Mouse (Mus musculus) kidney, adult 11 months (tissue): ENCODE results near the gene Rp9.
A peak's percentile ranks its signal among the peaks of the same experiment; 100 is the strongest.
"Not testable (repeated sequence)": the region's sequence is repeated elsewhere in the genome, so short reads cannot be mapped to it uniquely, and the experiment has no call there.

Experiments
- DNase-seq: peaks from one replicate; pipeline ENCODE4 v3.0.0; 2022

The Rp9 gene

DNA sequence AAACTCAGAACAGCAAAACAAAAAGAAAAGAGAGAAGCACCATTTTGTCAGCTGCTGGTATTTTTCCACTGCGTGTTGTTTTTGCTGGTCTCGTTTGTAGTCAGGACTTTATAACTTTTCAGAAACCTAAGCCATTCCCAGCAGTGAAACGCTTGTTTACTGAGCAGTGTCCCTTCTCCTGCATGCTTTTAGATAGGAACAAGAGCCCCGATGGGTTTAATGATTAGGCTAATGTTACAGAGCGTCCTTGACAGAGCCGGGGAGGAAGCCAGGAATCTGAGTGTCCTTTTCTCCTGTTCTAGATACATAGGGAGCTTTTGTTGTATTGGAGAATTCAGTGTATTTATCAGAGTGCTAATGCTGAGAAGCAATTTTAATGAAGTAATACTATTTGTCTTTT, 52.0 kb downstream of the Rp9 start:
- no peak for DNase-seq

- no peak for DNase-seq
These were observed 53.4 kb downstream of the Rp9 start for GRCm38 (mm10) chr9:22416187-22416586.

- DNase-seq, result peak; percentile 96
These were observed 58.3 kb downstream of the Rp9 start, which contains the start of gene 9530077C05Rik for GRCm38 (mm10) chr9:22411002-22411857. Gene 9530077C05Rik, plus strand, starts transcription at chr9:22411513.

- no peak for DNase-seq
These were observed 60.0 kb downstream of the Rp9 start for GRCm38 (mm10) chr9:22409501-22409900.

DNA sequence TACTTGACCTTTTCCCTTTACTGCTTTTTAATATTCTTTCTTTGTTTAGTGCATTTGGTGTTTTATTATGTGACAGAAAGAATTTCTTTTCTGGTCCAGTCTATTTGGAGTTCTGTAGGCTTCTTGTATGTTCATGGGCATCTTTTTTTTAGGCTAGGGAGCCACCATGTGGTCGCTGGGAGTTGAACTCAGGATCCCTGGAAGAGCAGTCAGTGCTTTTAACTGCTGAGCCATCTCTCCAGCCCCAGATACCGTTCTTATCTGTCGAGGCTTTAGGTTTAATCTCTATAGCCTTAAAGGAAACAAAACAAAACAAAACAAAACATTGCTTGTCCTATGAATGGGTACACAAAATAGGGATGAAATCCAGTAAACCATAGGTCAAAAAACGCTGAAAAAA, 61.2 kb downstream of the Rp9 start:
- DNase-seq, result not testable (repeated sequence)

DNA sequence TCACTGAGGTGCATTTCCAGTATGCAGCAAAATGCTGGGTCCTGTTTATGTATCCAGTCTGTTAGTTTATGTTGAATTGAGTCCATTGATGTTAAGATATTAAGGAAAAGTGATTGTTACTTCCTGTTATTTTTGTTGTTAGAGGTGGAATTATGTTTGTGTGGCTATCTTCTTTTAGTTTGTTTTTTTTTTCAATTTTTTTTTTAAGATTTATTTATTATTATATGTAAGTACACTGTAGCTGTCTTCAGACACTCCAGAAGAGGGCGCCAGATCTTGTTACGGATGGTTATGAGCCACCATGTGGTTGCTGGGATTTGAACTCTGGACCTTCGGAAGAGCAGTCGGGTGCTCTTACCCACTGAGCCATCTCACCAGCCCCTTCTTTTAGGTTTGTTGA, 61.9 kb downstream of the Rp9 start:
- not testable (repeated sequence) for DNase-seq

DNA sequence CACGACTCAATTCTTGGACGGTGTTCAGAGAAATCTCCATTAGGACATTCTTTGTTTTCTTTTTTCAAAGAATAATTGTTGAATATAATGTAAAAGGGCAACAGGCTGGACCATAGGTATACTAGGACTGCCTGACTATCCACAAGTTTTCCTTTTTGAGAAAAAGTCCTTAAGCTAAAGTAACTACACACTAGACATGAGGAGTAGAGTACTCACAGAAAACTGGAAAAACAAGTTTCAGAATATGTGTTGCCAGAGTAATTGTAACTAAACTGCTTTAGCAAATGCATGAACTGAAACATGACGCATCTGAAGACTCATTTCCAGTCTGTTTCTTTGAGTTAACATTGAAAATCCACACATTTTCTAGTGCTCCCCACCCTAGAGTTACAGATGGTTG, 64.1 kb downstream of the Rp9 start:
- DNase-seq, result no peak

GRCm38 (mm10) chr9:22403501-22403900, 66.0 kb downstream of the Rp9 start:
- not testable (repeated sequence) for DNase-seq

DNA sequence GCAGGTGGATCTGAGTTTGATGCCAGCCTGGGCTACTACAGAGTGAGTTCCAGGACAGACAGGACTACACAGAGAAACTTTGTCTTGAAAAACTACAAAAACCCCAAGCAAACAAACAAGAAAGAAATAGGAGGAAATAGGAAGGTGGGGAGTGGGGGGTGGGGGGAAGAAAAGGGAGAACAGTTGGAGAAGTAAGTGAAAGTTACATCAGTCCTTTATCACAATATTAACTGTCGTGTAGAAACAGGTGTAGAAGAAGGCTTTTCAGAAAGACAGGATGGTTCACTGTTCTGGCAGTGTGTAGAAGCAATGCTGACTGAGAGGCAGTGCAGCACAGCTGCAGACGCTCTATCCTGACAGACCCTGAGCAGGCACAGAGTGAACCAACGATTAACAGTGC, 66.6 kb downstream of the Rp9 start:
- no peak for DNase-seq

DNA sequence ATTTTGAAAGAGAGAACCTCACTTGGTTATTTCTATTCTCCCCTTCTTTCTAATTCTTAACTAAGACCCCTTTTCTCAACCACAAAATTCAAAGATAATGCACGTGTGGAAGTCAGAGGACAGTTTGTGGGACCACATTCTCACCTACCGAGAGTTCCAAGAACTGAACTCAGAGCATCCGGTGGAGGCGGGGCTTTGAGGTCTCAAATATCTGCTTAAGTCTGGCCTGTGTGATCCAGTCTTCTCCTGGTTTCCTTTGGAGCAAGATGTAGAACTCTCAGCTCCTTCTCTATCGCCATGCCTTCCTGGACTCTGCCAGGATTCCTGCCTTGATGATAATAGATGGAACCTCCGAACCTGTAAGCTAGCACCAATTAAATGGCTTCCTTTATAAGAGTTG, 67.5 kb downstream of the Rp9 start:
- DNase-seq, result no peak

DNA sequence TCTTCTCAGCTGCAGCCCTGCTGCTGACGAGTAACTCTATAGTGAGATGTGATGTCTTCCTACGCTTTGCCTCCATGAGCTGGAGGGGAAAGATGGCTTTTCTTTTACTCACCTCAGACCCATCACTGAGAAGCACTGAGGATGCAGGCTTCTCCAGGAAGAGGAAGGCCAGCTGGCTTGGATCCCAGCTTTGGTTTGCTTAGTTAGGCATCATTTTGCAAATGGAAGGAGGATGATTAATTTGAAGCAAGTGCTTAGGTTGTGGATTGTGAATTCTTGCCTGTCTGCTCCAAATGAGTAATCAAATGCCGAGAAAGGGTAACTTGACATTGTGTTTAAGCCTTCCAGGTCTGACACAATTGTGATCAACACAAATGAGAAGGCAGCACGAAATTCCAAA, 70.5 kb downstream of the Rp9 start:
- DNase-seq, result no peak

GRCm38 (mm10) chr9:22394725-22395124, 74.8 kb downstream of the Rp9 start:
- DNase-seq, result no peak

GRCm38 (mm10) chr9:22390390-22390789, 79.2 kb downstream of the Rp9 start:
- no peak for DNase-seq

DNA sequence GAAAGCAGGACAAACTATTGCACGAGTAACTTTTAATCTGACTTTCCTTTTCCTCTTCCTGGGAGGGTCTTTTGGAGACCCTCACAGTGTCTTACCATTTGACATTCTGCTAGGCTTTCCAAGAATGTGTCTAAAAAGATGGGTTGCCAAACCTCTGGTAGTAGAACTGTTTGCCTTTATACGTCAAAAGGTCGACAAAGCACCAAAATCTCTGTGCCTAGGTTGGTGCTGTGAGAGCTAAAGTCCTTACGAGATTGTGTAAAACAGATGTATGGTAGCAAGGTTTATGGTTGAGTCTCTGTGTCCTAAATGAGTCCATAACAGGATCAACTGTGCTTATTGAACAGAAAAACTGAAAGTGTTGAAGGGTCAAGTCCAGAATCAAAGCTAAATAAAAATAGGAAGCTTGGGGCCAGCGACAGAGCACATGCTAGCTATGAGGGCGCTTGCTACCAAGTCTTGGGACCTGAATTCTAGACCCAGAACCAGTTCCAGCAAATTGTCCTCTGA, 79.8 kb downstream of the Rp9 start:
- DNase-seq, result no peak

- DNase-seq, result peak; percentile 82
These were observed 80.5 kb downstream of the Rp9 start, which contains the start of gene Anln for GRCm38 (mm10) chr9:22389021-22389476. Gene Anln, minus strand, starts transcription at chr9:22389188.

- DNase-seq, result no peak
These were observed 81.1 kb downstream of the Rp9 start for GRCm38 (mm10) chr9:22388401-22388980.

- DNase-seq, result no peak
These were observed 81.6 kb downstream of the Rp9 start for GRCm38 (mm10) chr9:22387901-22388300.

DNA sequence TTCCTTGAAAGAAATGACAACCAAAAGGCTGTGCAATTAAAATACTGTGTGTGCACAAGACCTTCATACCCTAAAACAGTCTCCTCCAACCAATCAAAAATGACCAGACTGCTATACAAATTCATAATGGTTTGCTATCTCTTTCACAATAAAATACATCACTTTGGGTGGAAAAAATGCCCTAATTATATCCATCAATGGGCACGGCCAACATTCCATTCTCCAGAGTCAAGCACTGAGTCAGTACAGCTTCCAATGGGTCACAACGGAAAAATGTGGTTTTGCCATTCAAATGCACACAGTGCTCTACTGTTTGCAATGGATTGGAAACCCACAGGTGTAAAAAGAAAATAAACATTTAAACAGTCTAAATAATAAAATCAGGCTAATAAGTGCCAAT, 83.7 kb downstream of the Rp9 start:
- DNase-seq, result no peak

DNA sequence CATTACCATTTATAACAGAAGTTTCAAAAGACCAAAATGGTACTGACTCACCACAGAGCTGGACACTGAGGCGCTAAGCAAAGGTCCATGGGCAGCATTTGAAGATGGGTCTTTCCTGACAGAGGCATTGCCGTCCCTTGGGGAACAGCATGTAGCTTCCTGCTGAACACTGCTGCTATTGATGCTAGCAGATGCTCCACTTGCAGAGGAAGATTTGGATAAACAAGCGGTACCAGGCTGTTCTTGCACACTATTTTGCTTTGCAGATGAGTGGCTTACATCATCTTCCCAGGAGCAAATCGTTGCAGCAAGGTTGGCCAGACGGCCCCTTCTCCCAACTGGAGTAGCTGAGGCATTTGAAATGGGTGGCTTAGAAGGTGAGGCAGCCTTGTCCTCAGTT, 93.5 kb downstream of the Rp9 start:
- DNase-seq, result no peak

- no peak for DNase-seq
These were observed 96.8 kb downstream of the Rp9 start for GRCm38 (mm10) chr9:22372760-22373159.

DNA sequence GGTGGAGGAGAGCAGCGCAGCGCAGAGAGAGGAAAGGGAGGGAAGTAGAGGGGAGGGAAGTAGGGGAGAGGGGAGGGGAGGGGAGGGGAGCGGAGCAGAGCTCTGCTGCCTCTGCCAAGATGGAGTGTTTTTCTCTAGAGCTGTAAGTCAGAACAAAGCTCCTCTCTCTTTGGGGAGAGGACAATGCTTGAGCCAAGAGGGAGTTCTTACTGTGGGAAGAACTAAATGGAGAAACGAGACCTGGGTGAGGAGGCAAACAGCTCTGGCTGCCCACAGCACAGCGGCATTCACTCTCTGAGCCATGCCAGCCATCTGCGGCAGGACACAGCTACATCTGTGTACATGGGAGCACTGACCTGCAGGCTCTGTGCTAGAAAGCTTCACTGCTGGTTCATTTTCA, 101.5 kb downstream of the Rp9 start:
- DNase-seq, result no peak

GRCm38 (mm10) chr9:22366621-22367020, 102.9 kb downstream of the Rp9 start:
- DNase-seq, result no peak

GRCm38 (mm10) chr9:22366221-22366620, 103.3 kb downstream of the Rp9 start:
- no peak for DNase-seq
